Mouse (Mus musculus) kidney, postnatal 0 days (tissue): ENCODE data around the gene Kdelr2. TPM values are rescaled to one million over a fixed set of nuclear protein-coding genes. Genes with fewer than 3 reads are reported as not detected.
"Not testable (repeated sequence)": the region's sequence is repeated elsewhere in the genome, so short reads cannot be mapped to it uniquely, and the experiment has no call there.

Source experiments
- ATAC-seq: fragments of 200-750 bp; cut with Nextera tagmentation; replicated peaks from 2 replicates; pipeline ENCODE4 v1.8.0; 2017; ENCODE audit warnings: low read depth, moderate number of reproducible peaks, moderate TSS enrichment, moderate library complexity; ENCODE audit not compliant: low FRiP score
- DNase-seq: peaks from one replicate; pipeline ENCODE4 v3.0.0-alpha.2; 2016; ENCODE audit warnings: low spot score
- H3K27ac ChIP-seq: fragments of 300-500 bp; sonication (generic); 2 replicates; pipeline ENCODE4 v1.5.1; 2014; ENCODE audit warnings: mild to moderate bottlenecking
- H3K27me3 ChIP-seq: fragments of 300-500 bp; sonication (generic); 2 replicates; pipeline ENCODE4 v1.6.1; 2014; ENCODE audit warnings: low read length, mixed read lengths; ENCODE audit not compliant: insufficient read depth
- H3K36me3 ChIP-seq: fragments of 300-500 bp; sonication (generic); 2 replicates; pipeline ENCODE4 v1.6.1; 2014; ENCODE audit warnings: low read length, mixed read lengths; ENCODE audit not compliant: insufficient read depth
- H3K4me1 ChIP-seq: fragments of 300-500 bp; sonication (generic); replicated peaks from 2 replicates; pipeline ENCODE4 v1.6.1; 2014; ENCODE audit warnings: antibody characterized with exemption, low read length, mixed read lengths; ENCODE audit not compliant: insufficient read depth
- H3K4me2 ChIP-seq: fragments of 300-500 bp; sonication (generic); 2 replicates; pipeline ENCODE4 v1.6.1; 2014; ENCODE audit warnings: mild to moderate bottlenecking, low read length, moderate library complexity, mixed read lengths
- H3K4me3 ChIP-seq: fragments of 300-500 bp; sonication (generic); replicated peaks from 2 replicates; pipeline ENCODE4 v1.5.1; 2014; ENCODE audit warnings: low read depth, low read length
- H3K9ac ChIP-seq: fragments of 300-500 bp; sonication (generic); 2 replicates; pipeline ENCODE4 v1.6.1; 2014; ENCODE audit warnings: low read depth, low read length
- H3K9me3 ChIP-seq: fragments of 300-500 bp; sonication (generic); replicated peaks from 2 replicates; pipeline ENCODE4 v1.6.1; 2016; ENCODE audit warnings: low read length, inconsistent platforms, mixed read lengths
- CTCF ChIP-seq: IDR thresholded peaks from 2 replicates; pipeline ENCODE4 v1.5.1; 2016; ENCODE audit warnings: antibody characterized with exemption, low read depth, mild to moderate bottlenecking, moderate library complexity
- WGBS: fragments of 180-500 bp; shearing (Covaris S2); extraction: QIAGEN DNeasy Blood & Tissue Kit; methylation state at CpG from one replicate; pipeline ENCODE4 v1.1.7; 2014; 5-methylcytosine and 5-hydroxymethylcytosine counted together
- polyA plus RNA-seq: library from polyadenylated mRNA; unstranded; fragments of >200 nt; fragmentation: Nextera tagmentation; extraction: Ambion mirVana; gene quantifications from 2 replicates; pipeline ENCODE4 v1.2.1, GENCODE M21; 2015

Kdelr2 gene
- polyA plus RNA-seq, 1 experiment from 2014 or later = 319 TPM

- peak overlapping the region; percentile 59 for H3K4me2 ChIP-seq
- H3K9me3 ChIP-seq = no peaks in the 10 kb centered on the region
- ATAC-seq (no peak), DNase-seq (peak; percentile 64)
- H3K27me3 ChIP-seq = peaks cover 57% of the 10 kb centered on the region
- peaks cover 9% of the 10 kb centered on the region for H3K4me1 ChIP-seq
- 0 out of 2 replicates have a peak overlapping the region, but pooled peaks have one; percentile 37 for H3K9ac ChIP-seq
- H3K27ac ChIP-seq = no peak overlapping the region
- WGBS = 1% methylated on average over 26 of the region's 35 CpGs
- peak overlapping the region; percentile 31; the same call in 1 of the 2 replicates for H3K4me3 ChIP-seq
- TF ChIP-seq CTCF = peak; percentile 68
- no peaks in the 10 kb centered on the region for H3K36me3 ChIP-seq
Measured at GRCm38 (mm10) chr5:143372818-143373217, 30.8 kb upstream of the Kdelr2 start.

DNA sequence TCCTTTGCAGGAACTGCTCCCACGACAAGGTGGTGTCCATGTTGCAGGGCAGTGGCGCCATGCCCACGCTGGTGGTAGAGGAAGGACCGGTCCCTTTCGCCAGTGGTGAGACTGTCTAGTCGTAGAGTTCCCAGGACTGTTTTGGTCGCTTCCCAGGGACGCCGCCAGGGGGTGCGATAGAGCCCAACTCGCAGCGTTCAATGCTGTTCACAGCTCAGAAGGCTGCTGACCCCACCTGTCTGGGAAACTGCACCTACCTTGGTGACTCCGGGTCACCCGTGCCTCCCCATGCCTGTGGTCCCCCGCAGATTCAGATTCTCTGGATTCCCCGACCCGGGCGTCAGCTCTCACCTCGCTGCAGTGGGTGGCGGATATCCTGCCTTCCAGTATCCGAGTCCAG, 28.4 kb upstream of the Kdelr2 start:
- Histone ChIP-seq H3K27me3 (peaks cover 33% of the 10 kb centered on the region), H3K9ac (no peak overlapping the region), H3K27ac (no peak overlapping the region), H3K4me2 (peak overlapping the region; percentile 53), H3K4me3 (0 out of 2 replicates have a peak overlapping the region, but pooled peaks have one; percentile 5), H3K4me1 (0 out of 2 replicates have a peak, but pooled peaks cover 3% of the 10 kb centered on the region), H3K9me3 (no peaks in the 10 kb centered on the region), H3K36me3 (no peaks in the 10 kb centered on the region)
- DNase-seq = peak; percentile 55
- ATAC-seq = peak; percentile 63; the same call in 1 of the 2 replicates
- 7% methylated on average over 21 of the region's 21 CpGs for WGBS
- peak; percentile 80 for TF ChIP-seq CTCF

DNA sequence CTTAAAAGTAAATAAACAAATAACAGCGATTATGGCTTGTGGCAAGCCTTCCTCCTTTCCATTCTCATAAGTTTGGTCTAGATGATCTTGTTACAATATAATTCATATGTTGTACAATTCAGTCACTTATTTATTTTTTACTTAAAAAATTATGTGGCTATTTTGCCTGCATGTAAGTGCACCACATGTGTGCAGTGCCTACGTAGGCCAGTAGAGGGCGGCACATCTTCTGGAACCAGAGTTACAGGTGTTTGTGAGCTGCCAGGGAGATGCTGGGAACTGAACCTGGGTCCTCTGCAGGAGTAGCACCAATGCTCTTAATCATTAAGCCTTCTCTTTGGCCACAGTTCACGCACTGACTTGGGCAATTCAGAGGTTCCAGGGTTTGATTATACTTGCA, 27.5 kb upstream of the Kdelr2 start:
- TF ChIP-seq CTCF = peak; percentile 37; the same call in 1 of the 2 replicates
- ATAC-seq = no peak
- peaks cover 24% of the 10 kb centered on the region for H3K27me3 ChIP-seq
- H3K4me1 ChIP-seq = 0 out of 2 replicates have a peak, but pooled peaks cover 3% of the 10 kb centered on the region
- no peak overlapping the region for H3K9ac ChIP-seq
- H3K27ac ChIP-seq = no peak overlapping the region
- H3K36me3 ChIP-seq = no peaks in the 10 kb centered on the region
- H3K4me3 ChIP-seq = no peak overlapping the region
- H3K9me3 ChIP-seq = no peaks in the 10 kb centered on the region
- no peak for DNase-seq
- H3K4me2 ChIP-seq = no peak overlapping the region
- 85% methylated on average over 4 of the region's 4 CpGs for WGBS

DNA sequence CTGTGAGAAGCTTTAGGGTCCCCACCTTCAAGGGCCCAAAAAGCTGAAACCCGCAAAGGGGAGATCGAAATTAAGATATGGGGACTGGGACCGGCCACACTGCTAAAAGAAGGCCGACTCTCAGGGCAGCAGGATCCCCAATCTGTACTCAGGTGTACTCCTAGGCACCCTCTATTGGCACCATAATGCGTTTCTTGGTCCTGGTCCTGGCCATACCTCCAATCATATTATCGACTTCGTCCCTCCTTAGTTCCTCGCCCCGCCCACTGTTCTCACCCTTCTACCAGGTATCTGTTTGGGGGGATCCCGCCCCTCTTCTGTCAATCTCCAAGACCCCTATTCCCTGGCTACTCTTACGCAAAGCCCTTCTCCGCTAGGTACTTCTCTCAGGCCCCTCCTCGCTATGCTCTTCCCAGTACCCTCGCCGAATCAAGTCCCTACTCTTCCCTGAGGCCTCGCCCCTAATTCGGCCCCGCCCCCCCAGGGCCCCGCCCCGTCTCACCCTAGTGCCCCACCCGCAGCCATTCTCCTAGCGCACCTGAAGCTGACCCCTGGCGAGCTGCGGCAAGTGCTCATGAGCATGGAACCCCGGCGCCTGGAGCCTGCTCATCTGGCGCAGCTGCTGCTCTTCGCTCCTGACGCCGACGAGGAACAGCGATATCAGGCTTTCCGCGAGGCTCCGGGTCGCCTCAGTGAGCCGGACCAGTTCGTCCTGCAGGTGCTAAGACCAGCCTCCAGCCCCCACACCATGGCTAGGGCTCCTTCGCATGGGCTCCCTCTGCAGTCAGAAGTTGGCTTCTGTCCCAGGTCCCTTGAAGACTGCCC, 16.6 kb upstream of the Kdelr2 start:
- peaks cover 3% of the 10 kb centered on the region; the same call in 1 of the 2 replicates for H3K27me3 ChIP-seq
- ATAC-seq (peak; percentile 80), DNase-seq (peak; percentile 63)
- peak overlapping the region; percentile 24 for H3K4me3 ChIP-seq
- H3K9ac ChIP-seq = no peak overlapping the region
- no peaks in the 10 kb centered on the region for H3K36me3 ChIP-seq
- H3K9me3 ChIP-seq = no peaks in the 10 kb centered on the region
- H3K4me1 ChIP-seq = peaks cover 9% of the 10 kb centered on the region; the same call in 1 of the 2 replicates
- TF ChIP-seq CTCF = peak; percentile 53; the same call in 1 of the 2 replicates
- 6% methylated on average over 39 of the region's 39 CpGs for WGBS
- peak overlapping the region; percentile 62 for H3K4me2 ChIP-seq
- H3K27ac ChIP-seq = no peak overlapping the region

DNA sequence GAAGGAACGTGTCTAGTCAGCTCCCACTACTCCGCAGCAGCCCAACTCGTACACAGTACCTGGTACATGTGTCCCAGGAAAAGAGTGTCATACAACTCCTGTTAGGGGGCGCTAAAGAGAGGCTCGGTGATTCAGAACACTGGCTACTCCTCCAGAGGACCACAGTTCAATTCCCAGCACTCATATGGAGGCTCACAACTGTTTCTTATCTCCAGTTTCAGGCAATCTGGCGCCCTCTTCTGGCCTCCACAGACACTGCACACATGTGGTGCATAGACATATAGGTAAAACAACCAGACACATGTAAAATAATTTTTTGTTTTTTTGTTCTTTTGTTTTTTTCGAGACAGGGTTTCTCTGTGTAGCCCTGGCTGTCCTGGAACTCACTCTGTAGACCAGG, 9.5 kb upstream of the Kdelr2 start:
- no peaks in the 10 kb centered on the region for H3K27me3 ChIP-seq
- DNase-seq (no peak), ATAC-seq (no peak)
- no peak overlapping the region for H3K4me2 ChIP-seq
- TF ChIP-seq CTCF = peak; percentile 37; the same call in 1 of the 2 replicates
- H3K4me3 ChIP-seq = no peak overlapping the region
- H3K9me3 ChIP-seq = no peaks in the 10 kb centered on the region; the same call in 1 of the 2 replicates
- H3K27ac ChIP-seq = no peak overlapping the region
- no peak overlapping the region for H3K9ac ChIP-seq
- WGBS = 84% methylated on average over 7 of the region's 7 CpGs
- no peaks in the 10 kb centered on the region for H3K4me1 ChIP-seq
- H3K36me3 ChIP-seq = no peaks in the 10 kb centered on the region

DNA sequence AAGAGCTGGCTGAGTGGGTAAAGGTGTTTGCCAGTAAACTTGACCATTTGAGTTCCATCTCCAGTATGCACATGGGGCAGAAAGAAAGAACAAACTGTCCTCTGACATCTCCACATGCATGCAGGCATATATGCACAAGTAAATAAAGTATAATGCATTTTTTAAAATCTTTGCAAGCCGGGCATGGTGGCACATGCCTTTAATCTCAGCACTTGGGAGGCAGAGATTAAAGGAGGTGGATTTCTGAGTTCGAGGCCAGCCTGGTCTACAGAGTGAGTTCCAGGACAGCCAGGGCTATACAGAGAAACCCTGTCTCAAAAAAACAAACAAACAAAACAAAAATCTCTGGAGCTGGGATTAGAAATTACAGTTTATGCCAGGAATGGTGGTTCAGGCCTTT, 8.7 kb upstream of the Kdelr2 start:
- not testable (repeated sequence) for H3K9me3 ChIP-seq, ATAC-seq, H3K36me3 ChIP-seq, H3K27ac ChIP-seq, H3K9ac ChIP-seq, DNase-seq, H3K27me3 ChIP-seq, H3K4me2 ChIP-seq, H3K4me3 ChIP-seq, H3K4me1 ChIP-seq
- 90% methylated on average over 2 of the region's 2 CpGs for WGBS
